ENCODE assay signal across 9 mouse cellular contexts in the genomic region with DNA sequence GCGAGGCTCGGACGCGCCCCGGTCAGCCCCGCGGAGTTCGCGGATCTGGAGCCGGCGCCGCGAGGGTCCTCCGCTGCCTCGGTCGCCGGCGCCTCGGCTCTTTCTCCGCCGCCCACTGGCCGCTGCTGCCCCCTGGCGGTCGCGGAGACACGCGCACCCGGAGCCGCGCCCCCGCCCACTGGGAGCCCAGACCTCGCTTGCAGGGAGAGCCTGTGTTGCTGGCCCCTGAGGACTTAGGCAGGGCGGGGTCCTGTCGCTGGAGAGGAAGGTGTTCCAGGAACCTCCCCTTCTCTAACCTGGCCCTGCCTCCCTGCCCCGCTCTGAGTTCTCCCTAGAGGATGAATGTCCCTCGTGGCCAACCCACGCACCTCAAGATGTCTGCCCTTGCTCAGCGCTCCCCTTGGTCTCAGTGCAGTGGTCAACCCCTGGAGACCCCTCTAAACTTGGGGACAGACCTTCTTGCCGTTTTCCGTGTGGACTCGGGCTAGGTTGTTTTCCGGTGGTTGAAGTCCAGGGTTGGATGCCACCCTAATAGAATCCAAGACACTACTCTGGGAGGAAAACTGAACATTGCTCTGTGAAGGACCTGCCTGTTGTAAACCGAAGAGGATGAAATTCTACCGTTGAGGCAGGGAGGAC. TPM values are rescaled to one million over a fixed set of nuclear protein-coding genes. Genes with fewer than 3 reads are reported as not detected.
DNase-seq lines count a peak whose midpoint lies in the region; ATAC-seq and TF ChIP-seq lines count a peak whose summit lies in the region.
"Had no signal": no experiment of that assay in that cellular context is flagged by ENCODE, and none has a peak within 500 bp of the region (broad histone marks: within the 10 kb centered on the region; RNA-seq: fewer than 3 reads in every experiment).

No protein-coding gene starts in this region.

- peak overlapping the region; percentile 84 for H3K9ac ChIP-seq in heart, embryonic 12.5 days
- peak overlapping the region; percentile 79 for H3K9ac ChIP-seq in kidney, embryonic 15.5 days
- H3K9ac ChIP-seq in liver, adult 2 months (ENCODE audit: low read depth, low read length): peak overlapping the region; percentile 44

- peak; percentile 86 for TF ChIP-seq CTCF in C2C12 (IDR thresholded peaks at IDR 0.05; ENCODE audit: control insufficient read depth, insufficient read depth, insufficient read length)
- peak; percentile 75 for TF ChIP-seq CTCF in liver, adult 2 months (IDR thresholded peaks at IDR 0.05; ENCODE audit: low read depth, low read length)

- H3K79me3 ChIP-seq in C2C12 (ENCODE audit: low read depth): no peaks in the 10 kb centered on the region

- 8% methylated on average over 42 of the region's 44 CpGs for WGBS in heart, embryonic 12.5 days
- WGBS in kidney, embryonic 15.5 days: 13% methylated on average over 44 of the region's 44 CpGs
- whole genome bisulfite sequencing in liver, adult 2 months: 13% methylated on average over 44 of the region's 44 CpGs

- H3K36me3 ChIP-seq in C2C12 (ENCODE audit: control insufficient read depth, insufficient read depth): no peaks in the 10 kb centered on the region
- H3K36me3 ChIP-seq in erythroblast, embryonic 14.5 days (ENCODE audit: control insufficient read depth): no peaks in the 10 kb centered on the region
- no peaks in the 10 kb centered on the region for H3K36me3 ChIP-seq in heart, embryonic 12.5 days
- no peaks in the 10 kb centered on the region for H3K36me3 ChIP-seq in kidney, embryonic 15.5 days
- no peaks in the 10 kb centered on the region for H3K36me3 ChIP-seq in liver, adult 2 months (ENCODE audit: control insufficient read depth, insufficient read depth, low read length)

- peaks cover 4% of the 10 kb centered on the region for H3K9me3 ChIP-seq in erythroblast, embryonic 14.5 days (ENCODE audit: control insufficient read depth, low read length)
- no peaks in the 10 kb centered on the region for H3K9me3 ChIP-seq in heart, embryonic 12.5 days (replicated peaks)
- no peaks in the 10 kb centered on the region for H3K9me3 ChIP-seq in kidney, embryonic 15.5 days (replicated peaks)

- peak overlapping the region; percentile 18 for H3ac ChIP-seq in C2C12 (ENCODE audit: control insufficient read depth, insufficient read length, low read depth)

- DNase-seq in liver, adult 2 months (ENCODE audit: extremely low read depth, low read depth, low spot score): no peak
- DNase-seq in monocyte, adult 2 months (ENCODE audit: low read depth in 1 of 2, low spot score in 2 of 2): peak; percentile 31 to 64
- DNase-seq in spleen, postnatal 10 days (ENCODE audit: low spot score in 2 of 2): peak; percentile 74 to 82

- no peaks in the 10 kb centered on the region for H3K4me1 ChIP-seq in brown adipose tissue, adult 24 weeks (ENCODE audit: control insufficient read depth, insufficient read depth, insufficient read length, low read length)
- peaks cover 7% of the 10 kb centered on the region for H3K4me1 ChIP-seq in erythroblast, embryonic 14.5 days (ENCODE audit: control insufficient read depth)
- H3K4me1 ChIP-seq in heart, embryonic 12.5 days (replicated peaks): peaks cover 7% of the 10 kb centered on the region
- peaks cover 23% of the 10 kb centered on the region; the same call in 1 of the 2 replicates for H3K4me1 ChIP-seq in kidney, embryonic 15.5 days
- no peaks in the 10 kb centered on the region for H3K4me1 ChIP-seq in liver, adult 2 months (ENCODE audit: control insufficient read depth, insufficient read depth, low read length)

- no peaks in the 10 kb centered on the region for H3K27me3 ChIP-seq in C2C12 (ENCODE audit: control insufficient read depth, insufficient read depth, insufficient read length)
- H3K27me3 ChIP-seq in erythroblast, embryonic 14.5 days (ENCODE audit: control insufficient read depth): peaks cover 42% of the 10 kb centered on the region
- H3K27me3 ChIP-seq in heart, embryonic 12.5 days (replicated peaks): peaks cover 9% of the 10 kb centered on the region; the same call in 1 of the 2 replicates
- no peaks in the 10 kb centered on the region for H3K27me3 ChIP-seq in kidney, embryonic 15.5 days
- peaks cover 6% of the 10 kb centered on the region; the same call in 1 of the 2 replicates for H3K27me3 ChIP-seq in liver, adult 2 months (ENCODE audit: control insufficient read depth, insufficient read depth, low read length)
- H3K27me3 ChIP-seq: CH12.LX had no signal

- peak; percentile 72 for ATAC-seq in heart, embryonic 12.5 days (ENCODE audit: insufficient number of reproducible peaks, low FRiP score)
- ATAC-seq in kidney, embryonic 15.5 days (replicated peaks; ENCODE audit: low FRiP score): peak; percentile 80

- TF ChIP-seq POLR2A in liver, adult 2 months (IDR thresholded peaks at IDR 0.05; ENCODE audit: extremely low read depth, insufficient read depth, low read length): no peak

- H3K27ac ChIP-seq in brown adipose tissue, adult 24 weeks (replicated peaks; ENCODE audit: low read depth, low read length): no peak overlapping the region
- H3K27ac ChIP-seq in heart, embryonic 12.5 days (ENCODE audit: poor library complexity, severe bottlenecking): peak overlapping the region; percentile 66; the same call in 1 of the 2 replicates
- H3K27ac ChIP-seq in kidney, embryonic 15.5 days: peak overlapping the region; percentile 88
- H3K27ac ChIP-seq in liver, adult 2 months (replicated peaks; ENCODE audit: insufficient read depth, low read depth, low read length): no peak overlapping the region

- H3K79me2 ChIP-seq in C2C12 (ENCODE audit: control insufficient read depth, insufficient read depth): no peaks in the 10 kb centered on the region
- no peaks in the 10 kb centered on the region for H3K79me2 ChIP-seq in liver, adult 2 months (ENCODE audit: control insufficient read depth, insufficient read depth, low read length)

- H3K4me2 ChIP-seq in heart, embryonic 12.5 days: peak overlapping the region; percentile 79
- peak overlapping the region; percentile 83 for H3K4me2 ChIP-seq in kidney, embryonic 15.5 days

- no peak overlapping the region for H3K4me3 ChIP-seq in C2C12 (ENCODE audit: insufficient read depth, poor library complexity, severe bottlenecking)
- peak overlapping the region; percentile 60 for H3K4me3 ChIP-seq in brown adipose tissue, adult 24 weeks (ENCODE audit: insufficient read depth, low read depth, low read length)
- peak overlapping the region; percentile 51 for H3K4me3 ChIP-seq in erythroblast, embryonic 14.5 days (replicated peaks)
- peak overlapping the region; percentile 83 for H3K4me3 ChIP-seq in heart, embryonic 12.5 days
- peak overlapping the region; percentile 83 for H3K4me3 ChIP-seq in kidney, embryonic 15.5 days (replicated peaks)
- H3K4me3 ChIP-seq in liver, adult 2 months (ENCODE audit: insufficient read depth, low read depth, low read length): peak overlapping the region; percentile 48

TF ChIP-seq in C2C12, 6 proteins besides CTCF, POLR2A, EP300 and RAD21:
- TF ChIP-seq CEBPB (IDR thresholded peaks at IDR 0.05; ENCODE audit: low read depth) (no peak), MAX (IDR thresholded peaks at IDR 0.05) (no peak), MYOD1 (IDR thresholded peaks at IDR 0.05; ENCODE audit: control insufficient read depth, insufficient read length, low read depth) (no peak), MYOG (IDR thresholded peaks at IDR 0.05; ENCODE audit: control insufficient read depth, extremely low read depth, insufficient read length) (no peak), FOSL1 (IDR thresholded peaks at IDR 0.05; ENCODE audit: insufficient read depth, low read length, poor library complexity, severe bottlenecking) (no peak), USF1 (IDR thresholded peaks at IDR 0.05; ENCODE audit: low read depth) (no peak)

RNA-seq across cellular contexts. Expression of a gene that starts 0.7 kb away (rescaled TPM):
- 0.06 TPM for polyA plus RNA-seq in C2C12 (2012; fragmentation: generic; extraction: Trizol)
- polyA plus RNA-seq in brown adipose tissue, adult 24 weeks (2012; ENCODE audit: insufficient read depth, insufficient read length, missing spikeins): 1.0 and 1.2 TPM in 2 replicates
- under 0.01 and 0.20 TPM in 2 replicates for polyA plus RNA-seq in erythroblast, embryonic 14.5 days (2012)
- polyA plus RNA-seq in heart, embryonic 12.5 days (2016; fragmentation: Nextera tagmentation; extraction: Ambion mirVana): 8.5 and 8.6 TPM in 2 replicates
- 15.7 and 16.4 TPM in 2 replicates for polyA plus RNA-seq in kidney, embryonic 15.5 days (2015; fragmentation: Nextera tagmentation; extraction: Ambion mirVana)
- 0.54 and 0.55 TPM in 2 replicates for total RNA-seq in liver, adult 2 months (2014; rRNA removed)
- 0.16 and 0.31 TPM in 2 replicates for polyA plus RNA-seq in liver, adult 2 months (2012; rRNA removed)
- total RNA-seq: CH12.LX had no signal

RNA-seq across cellular contexts. Expression of a gene that starts 49.3 kb away (rescaled TPM):
- 27.7 TPM for polyA plus RNA-seq in C2C12 (2012; fragmentation: generic; extraction: Trizol)
- 36.3 and 63.2 TPM in 2 replicates for polyA plus RNA-seq in brown adipose tissue, adult 24 weeks (2012; ENCODE audit: insufficient read depth, insufficient read length, missing spikeins)
- 0.09 and 0.44 TPM in 2 replicates for polyA plus RNA-seq in erythroblast, embryonic 14.5 days (2012)
- 41.8 and 43.5 TPM in 2 replicates for polyA plus RNA-seq in heart, embryonic 12.5 days (2016; fragmentation: Nextera tagmentation; extraction: Ambion mirVana)
- polyA plus RNA-seq in kidney, embryonic 15.5 days (2015; fragmentation: Nextera tagmentation; extraction: Ambion mirVana): 50.7 and 51.5 TPM in 2 replicates
- total RNA-seq in liver, adult 2 months (2014; rRNA removed): 18.7 and 22.9 TPM in 2 replicates
- polyA plus RNA-seq in liver, adult 2 months (2012; rRNA removed): 3.5 and 3.7 TPM in 2 replicates

Comparison
In these comparisons a context has a peak if more than half of its experiments do, and no peak if none do; other contexts are left out.
1. H3K27ac ChIP-seq: peak in heart, embryonic 12.5 days (single experiment) and kidney, embryonic 15.5 days (single experiment); none in brown adipose tissue, adult 24 weeks (single experiment) and liver, adult 2 months (single experiment).
2. Peak in every context shown above with its lines, with median percentiles within 50 percentile points of each other: H3K9ac ChIP-seq.